Mouse (Mus musculus): ENCODE results near the gene Cux2. TPM values are rescaled to one million over a fixed set of nuclear protein-coding genes. Genes with fewer than 3 reads are reported as not detected.
A peak's percentile ranks its signal among the peaks of the same experiment; 100 is the strongest.

Cux2 gene
- total and polyA plus RNA-seq, 3 experiments = 1.4 to 3.5 TPM; not detected in 1

DNA sequence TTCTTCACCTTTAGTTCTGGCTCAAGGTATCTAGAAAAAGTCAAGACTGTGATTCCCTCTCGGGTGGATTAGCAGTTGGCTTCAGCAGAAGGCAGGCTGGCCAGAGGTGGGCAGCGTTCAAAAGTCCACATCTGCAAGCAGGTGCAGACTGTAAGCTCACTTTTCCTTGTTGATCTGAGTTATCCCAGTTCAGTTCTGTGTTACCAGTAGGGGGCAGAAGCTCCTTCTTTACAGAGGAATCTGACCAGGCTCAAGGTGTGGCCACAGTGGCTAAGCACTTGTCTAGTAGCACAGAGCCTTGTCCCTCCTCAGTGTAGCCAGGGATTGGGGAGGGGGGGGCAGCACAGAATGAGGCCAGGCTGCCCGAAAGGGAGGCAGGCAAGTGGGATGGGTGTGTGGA lies 234.8 kb downstream of the Cux2 start:
- DNase-seq (ENCODE audit: low read depth, low spot score) = peak; percentile 67
- Histone ChIP-seq H3K79me2 (ENCODE audit: control insufficient read depth, insufficient read depth, low read length, poor library complexity) (no peaks in the 10 kb centered on the region), H3K9me3 (replicated peaks; ENCODE audit: insufficient read depth, low read length) (no peaks in the 10 kb centered on the region), H3K36me3 (ENCODE audit: control insufficient read depth in 1 of 2, insufficient read depth in 2 of 2, low read length in 2 of 2) (peaks cover 0 to 7% of the 10 kb centered on the region in 2 experiments; a peak in 1 of 4 replicates), H3K4me1 (ENCODE audit: control insufficient read depth in 1 of 2, insufficient read depth in 2 of 2, low read length in 2 of 2) (no peaks in the 10 kb centered on the region), H3K27me3 (ENCODE audit: control insufficient read depth in 1 of 2, insufficient read depth in 2 of 2, low read length in 2 of 2) (no peaks in the 10 kb centered on the region), H3K4me3 (ENCODE audit: control insufficient read depth in 1 of 2, insufficient read depth in 1 of 2, low read depth in 2 of 2, low read length in 2 of 2) (no peak overlapping the region), H3K27ac (ENCODE audit: control insufficient read depth, low read depth, low read length) (no peak overlapping the region), H3K9ac (ENCODE audit: control insufficient read depth, low read depth, low read length, poor library complexity, severe bottlenecking) (no peak overlapping the region)
- TF ChIP-seq UBTF (IDR thresholded peaks at IDR 0.05; ENCODE audit: borderline replicate concordance, insufficient read depth, low read depth, low read length) (no peak), TBP (IDR thresholded peaks at IDR 0.05; ENCODE audit: low read depth, low read length) (no peak), BHLHE40 (IDR thresholded peaks at IDR 0.05; ENCODE audit: borderline replicate concordance, low read depth, low read length) (no peak), POLR2AphosphoS5 (IDR thresholded peaks at IDR 0.05; ENCODE audit: borderline replicate concordance, low read depth, low read length) (no peak), GATA1 (IDR thresholded peaks at IDR 0.05; ENCODE audit: low read depth, low read length) (no peak), CHD1 (IDR thresholded peaks at IDR 0.05; ENCODE audit: low read depth, low read length) (no peak), E2F4 (IDR thresholded peaks at IDR 0.05; ENCODE audit: borderline replicate concordance, low read depth, low read length) (no peak), EP300 (IDR thresholded peaks at IDR 0.05; ENCODE audit: low read depth in 1 of 2, low read length in 2 of 2) (no peak), NRF1 (IDR thresholded peaks at IDR 0.05; ENCODE audit: insufficient read depth, low read depth, low read length, poor library complexity, severe bottlenecking) (no peak), MAZ (IDR thresholded peaks at IDR 0.05; ENCODE audit: low read depth, low read length) (no peak), MAFK (IDR thresholded peaks at IDR 0.05; ENCODE audit: borderline replicate concordance, low read depth, low read length) (no peak), POLR2AphosphoS2 (IDR thresholded peaks at IDR 0.05; ENCODE audit: low read length) (no peak; the same call in 1 of the 2 replicates), RAD21 (IDR thresholded peaks at IDR 0.05; ENCODE audit: low read depth, low read length) (peak; percentile 48), ETS1 (IDR thresholded peaks at IDR 0.05; ENCODE audit: low read depth, low read length) (no peak), MXI1 (IDR thresholded peaks at IDR 0.05; ENCODE audit: low read depth, low read length) (no peak), USF2 (IDR thresholded peaks at IDR 0.05; ENCODE audit: borderline replicate concordance in 1 of 2, insufficient read depth in 1 of 2, low read depth in 1 of 2, low read length in 2 of 2) (no peak), CTCF (IDR thresholded peaks at IDR 0.05 in 2 of 3, conservative IDR thresholded peaks at IDR 0.05 in 1 of 3; ENCODE audit: control insufficient read depth in 1 of 3, insufficient read depth in 1 of 3, low read depth in 2 of 3, low read length in 3 of 3, poor library complexity in 1 of 3, severe bottlenecking in 1 of 3) (peak; percentile 27 to 71 (median 57)), NELFE (IDR thresholded peaks at IDR 0.05; ENCODE audit: low read depth, low read length) (no peak), USF1 (IDR thresholded peaks at IDR 0.05; ENCODE audit: low read depth, low read length) (no peak), HCFC1 (IDR thresholded peaks at IDR 0.05; ENCODE audit: low read depth, low read length) (no peak), POLR2A (IDR thresholded peaks at IDR 0.05; ENCODE audit: control insufficient read depth in 1 of 2, insufficient read depth in 1 of 2, low read depth in 1 of 2, low read length in 2 of 2, poor library complexity in 1 of 2) (no peak), CHD2 (IDR thresholded peaks at IDR 0.05; ENCODE audit: low read length) (no peak), RCOR1 (IDR thresholded peaks at IDR 0.05; ENCODE audit: low read depth, low read length) (no peak), TAL1 (IDR thresholded peaks at IDR 0.05; ENCODE audit: low read length) (no peak), MAX (IDR thresholded peaks at IDR 0.05; ENCODE audit: low read length) (no peak), TCF12 (IDR thresholded peaks at IDR 0.05; ENCODE audit: low read depth, low read length) (no peak), MEF2A (IDR thresholded peaks at IDR 0.05; ENCODE audit: extremely low read depth, insufficient replicate concordance, low read depth, low read length, poor library complexity, severe bottlenecking) (no peak), SIN3A (IDR thresholded peaks at IDR 0.05; ENCODE audit: low read length) (no peak), ZC3H11A (IDR thresholded peaks at IDR 0.05; ENCODE audit: low read depth, low read length) (peak; percentile 17; the same call in 1 of the 2 replicates), MYB (IDR thresholded peaks at IDR 0.05; ENCODE audit: low read depth, low read length) (no peak), JUND (IDR thresholded peaks at IDR 0.05; ENCODE audit: low read depth, low read length) (no peak), KAT2A (conservative IDR thresholded peaks at IDR 0.05; ENCODE audit: low read depth, low read length) (no peak), ZNF384 (IDR thresholded peaks at IDR 0.05; ENCODE audit: low read depth, low read length) (no peak), SMC3 (IDR thresholded peaks at IDR 0.05; ENCODE audit: low read depth, low read length) (peak; percentile 52)
